Mouse (Mus musculus) cerebellum, adult 11-12 months (tissue): ENCODE data around the gene Coa4.
A peak's percentile ranks its signal among the peaks of the same experiment; 100 is the strongest.

ENCODE experiments used
- DNase-seq: peaks from one replicate; pipeline ENCODE4 v3.0.0; 2022

Gene Coa4

GRCm38 (mm10) chr7:100569907-100570306 is 33.0 kb downstream of the Coa4 start:
- no peak for DNase-seq

GRCm38 (mm10) chr7:100570930-100571715 is 34.3 kb downstream of the Coa4 start:
- no peak for DNase-seq

- DNase-seq, result peak; percentile 75
Observed at GRCm38 (mm10) chr7:100572061-100572460, 35.2 kb downstream of the Coa4 start.

GRCm38 (mm10) chr7:100572704-100573103 is 35.8 kb downstream of the Coa4 start:
- peak; percentile 49 for DNase-seq

GRCm38 (mm10) chr7:100578794-100579193 is 41.9 kb downstream of the Coa4 start:
- no peak for DNase-seq

- no peak for DNase-seq
Observed at GRCm38 (mm10) chr7:100582235-100582634, 45.4 kb downstream of the Coa4 start.

- peak; percentile 89 for DNase-seq
Observed at GRCm38 (mm10) chr7:100582727-100583236, 45.9 kb downstream of the Coa4 start.

GRCm38 (mm10) chr7:100589816-100590215 is 52.9 kb downstream of the Coa4 start:
- no peak for DNase-seq
